Mouse (Mus musculus) limb, embryonic 15.5 days (tissue): Measurements from ENCODE around the gene Hist2h3b. TPM values are rescaled to one million over a fixed set of nuclear protein-coding genes. Genes with fewer than 3 reads are reported as not detected.
"Not testable (repeated sequence)": the region's sequence is repeated elsewhere in the genome, so short reads cannot be mapped to it uniquely, and the experiment has no call there.

Source experiments
- ATAC-seq: fragments of 200-750 bp; cut with Nextera tagmentation; 2 replicates; pipeline ENCODE4 v1.8.0; 2017; ENCODE audit warnings: low read depth, moderate TSS enrichment; ENCODE audit not compliant: insufficient number of reproducible peaks, low FRiP score, low TSS enrichment
- H3K27ac ChIP-seq: fragments of 300-500 bp; sonication (generic); 2 replicates; pipeline ENCODE4 v1.5.1; 2015; ENCODE audit warnings: moderate library complexity, mild to moderate bottlenecking, inconsistent platforms
- H3K27me3 ChIP-seq: fragments of 300-500 bp; sonication (generic); 2 replicates; pipeline ENCODE4 v1.6.1; 2015; ENCODE audit warnings: inconsistent platforms
- H3K36me3 ChIP-seq: fragments of 300-500 bp; sonication (generic); 2 replicates; pipeline ENCODE4 v1.6.1; 2015; ENCODE audit warnings: inconsistent platforms
- H3K4me1 ChIP-seq: fragments of 300-500 bp; sonication (generic); 2 replicates; pipeline ENCODE4 v1.6.1; 2015; ENCODE audit warnings: inconsistent platforms
- H3K4me2 ChIP-seq: fragments of 300-500 bp; sonication (generic); 2 replicates; pipeline ENCODE4 v1.6.1; 2015; ENCODE audit warnings: mild to moderate bottlenecking, inconsistent platforms
- H3K4me3 ChIP-seq: fragments of 300-500 bp; sonication (generic); 2 replicates; pipeline ENCODE4 v1.5.1; 2015; ENCODE audit warnings: mild to moderate bottlenecking, inconsistent platforms
- H3K9ac ChIP-seq: fragments of 300-500 bp; sonication (generic); 2 replicates; pipeline ENCODE4 v1.6.1; 2015; ENCODE audit warnings: inconsistent platforms
- H3K9me3 ChIP-seq: fragments of 300-500 bp; sonication (generic); 2 replicates; pipeline ENCODE4 v1.6.1; 2016; ENCODE audit warnings: inconsistent platforms
- WGBS: fragments of 180-500 bp; shearing (Covaris S2); methylation state at CpG from one replicate; pipeline ENCODE4 v1.1.7; 2015; 5-methylcytosine and 5-hydroxymethylcytosine counted together
- polyA plus RNA-seq: library from polyadenylated mRNA; unstranded; fragments of >200 nt; fragmentation: Nextera tagmentation; extraction: Ambion mirVana; gene quantifications from 2 replicates; pipeline ENCODE4 v1.2.1, GENCODE M21; 2015

Hist2h3b gene
- polyA plus RNA-seq, 1 experiment from 2014 or later: 53.8 TPM

GRCm38 (mm10) chr3:96230404-96230803 is 38.0 kb upstream of the Hist2h3b start:
- WGBS: 65% methylated on average over 2 of the region's 2 CpGs
- Histone ChIP-seq H3K4me1 (no peaks in the 10 kb centered on the region), H3K36me3 (no peaks in the 10 kb centered on the region), H3K9ac (no peak overlapping the region), H3K9me3 (no peaks in the 10 kb centered on the region), H3K27me3 (no peaks in the 10 kb centered on the region), H3K4me3 (no peak overlapping the region), H3K27ac (no peak overlapping the region), H3K4me2 (no peak overlapping the region)
- no peak for ATAC-seq

- Histone ChIP-seq H3K4me2 (no peak overlapping the region), H3K4me1 (no peaks in the 10 kb centered on the region), H3K9me3 (no peaks in the 10 kb centered on the region), H3K27me3 (no peaks in the 10 kb centered on the region), H3K4me3 (no peak overlapping the region), H3K27ac (no peak overlapping the region), H3K36me3 (no peaks in the 10 kb centered on the region), H3K9ac (no peak overlapping the region)
- ATAC-seq: no peak
- WGBS: 76% methylated on average over 4 of the region's 4 CpGs
Observed at GRCm38 (mm10) chr3:96230910-96231757, 37.3 kb upstream of the Hist2h3b start.

- H3K4me2 ChIP-seq: no peak overlapping the region
- H3K9ac ChIP-seq: no peak overlapping the region
- H3K27ac ChIP-seq: no peak overlapping the region
- no peaks in the 10 kb centered on the region for H3K36me3 ChIP-seq
- H3K27me3 ChIP-seq: no peaks in the 10 kb centered on the region
- ATAC-seq: no peak
- H3K4me1 ChIP-seq: no peaks in the 10 kb centered on the region
- no peaks in the 10 kb centered on the region for H3K9me3 ChIP-seq
- H3K4me3 ChIP-seq: no peak overlapping the region
- WGBS: 60% methylated on average over 2 of the region's 2 CpGs
Observed at GRCm38 (mm10) chr3:96231758-96232120, 36.7 kb upstream of the Hist2h3b start.

DNA sequence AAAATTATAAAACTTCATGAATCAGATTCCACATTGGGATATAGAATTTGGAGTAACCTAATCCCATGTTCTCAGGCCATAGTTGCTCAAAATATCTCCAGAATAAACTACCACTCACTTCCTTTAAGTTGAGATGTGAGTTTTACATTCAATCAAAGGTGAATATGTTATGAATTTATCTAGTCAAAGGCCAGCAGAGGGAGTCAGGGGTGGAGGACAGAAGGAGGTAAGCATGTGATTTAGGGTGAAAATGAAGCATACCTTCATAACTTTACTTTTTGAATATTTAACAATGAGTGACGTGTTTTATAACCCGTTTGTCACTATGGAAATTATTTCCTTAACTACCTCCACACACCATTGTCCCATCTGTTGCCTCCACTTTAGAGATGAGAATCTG is 33.5 kb upstream of the Hist2h3b start:
- H3K9me3 ChIP-seq: no peaks in the 10 kb centered on the region
- H3K4me3 ChIP-seq: no peak overlapping the region
- no peaks in the 10 kb centered on the region for H3K27me3 ChIP-seq
- no peak overlapping the region for H3K9ac ChIP-seq
- no peak overlapping the region for H3K4me2 ChIP-seq
- ATAC-seq: no peak
- H3K4me1 ChIP-seq: peaks cover 13% of the 10 kb centered on the region
- WGBS: 77% methylated on average over 2 of the region's 2 CpGs
- no peak overlapping the region for H3K27ac ChIP-seq
- H3K36me3 ChIP-seq: no peaks in the 10 kb centered on the region

DNA sequence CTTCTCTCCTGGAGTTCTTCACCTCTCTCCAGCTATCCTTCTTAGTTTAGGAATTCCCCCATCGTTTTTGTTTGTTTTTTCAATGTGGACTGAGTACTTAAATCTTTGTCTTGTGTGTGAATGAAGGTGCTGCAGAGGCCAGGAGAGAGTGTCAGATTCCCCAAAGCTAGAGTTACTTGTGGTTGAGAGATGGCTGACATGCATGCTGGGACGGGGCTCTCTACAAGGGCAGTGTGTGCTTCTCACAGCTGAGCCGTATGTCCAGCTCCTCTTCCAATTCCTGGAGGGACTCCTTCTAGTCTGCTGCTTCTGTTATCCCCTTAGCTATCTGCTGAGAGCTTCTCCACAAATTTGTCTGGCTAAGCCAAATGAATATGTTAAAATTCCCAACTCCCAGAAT is 32.6 kb upstream of the Hist2h3b start:
- Histone ChIP-seq H3K36me3 (no peaks in the 10 kb centered on the region), H3K27ac (no peak overlapping the region), H3K9me3 (no peaks in the 10 kb centered on the region), H3K9ac (no peak overlapping the region), H3K4me2 (no peak overlapping the region), H3K4me1 (peaks cover 15% of the 10 kb centered on the region), H3K27me3 (no peaks in the 10 kb centered on the region), H3K4me3 (no peak overlapping the region)
- WGBS: 53% methylated on average over 3 of the region's 3 CpGs
- no peak for ATAC-seq

DNA sequence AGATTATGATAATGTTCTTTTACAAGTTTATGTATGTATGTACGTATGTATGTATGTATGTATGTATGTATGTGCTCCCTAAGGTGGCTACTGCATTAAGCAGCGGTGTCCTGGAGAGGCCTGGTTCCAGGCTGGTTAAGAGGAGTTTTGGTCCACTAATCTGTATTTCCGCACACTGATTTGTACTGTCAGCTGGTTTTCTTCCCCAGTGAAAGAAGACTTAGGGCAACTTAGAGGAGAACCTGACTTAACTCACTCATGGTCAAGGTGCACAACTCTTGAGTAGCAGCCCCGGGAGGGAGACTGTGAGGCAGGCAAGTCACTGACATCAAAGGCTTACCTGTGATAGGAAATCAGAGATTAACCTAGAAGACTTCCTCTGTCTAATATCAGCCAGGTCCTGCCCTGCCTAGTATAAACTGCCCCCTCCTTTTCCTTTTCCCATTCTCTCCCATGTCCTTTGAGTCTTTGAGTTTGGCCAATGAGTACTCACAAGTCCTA is 31.6 kb upstream of the Hist2h3b start:
- peak overlapping the region; percentile 34; the same call in 1 of the 2 replicates for H3K27ac ChIP-seq
- peak overlapping the region; percentile 39; the same call in 1 of the 2 replicates for H3K4me3 ChIP-seq
- WGBS: 74% methylated on average over 4 of the region's 4 CpGs
- H3K36me3 ChIP-seq: no peaks in the 10 kb centered on the region
- peak overlapping the region; percentile 43 for H3K4me2 ChIP-seq
- no peak overlapping the region for H3K9ac ChIP-seq
- H3K4me1 ChIP-seq: peaks cover 15% of the 10 kb centered on the region
- no peaks in the 10 kb centered on the region for H3K27me3 ChIP-seq
- no peak for ATAC-seq
- H3K9me3 ChIP-seq: no peaks in the 10 kb centered on the region

DNA sequence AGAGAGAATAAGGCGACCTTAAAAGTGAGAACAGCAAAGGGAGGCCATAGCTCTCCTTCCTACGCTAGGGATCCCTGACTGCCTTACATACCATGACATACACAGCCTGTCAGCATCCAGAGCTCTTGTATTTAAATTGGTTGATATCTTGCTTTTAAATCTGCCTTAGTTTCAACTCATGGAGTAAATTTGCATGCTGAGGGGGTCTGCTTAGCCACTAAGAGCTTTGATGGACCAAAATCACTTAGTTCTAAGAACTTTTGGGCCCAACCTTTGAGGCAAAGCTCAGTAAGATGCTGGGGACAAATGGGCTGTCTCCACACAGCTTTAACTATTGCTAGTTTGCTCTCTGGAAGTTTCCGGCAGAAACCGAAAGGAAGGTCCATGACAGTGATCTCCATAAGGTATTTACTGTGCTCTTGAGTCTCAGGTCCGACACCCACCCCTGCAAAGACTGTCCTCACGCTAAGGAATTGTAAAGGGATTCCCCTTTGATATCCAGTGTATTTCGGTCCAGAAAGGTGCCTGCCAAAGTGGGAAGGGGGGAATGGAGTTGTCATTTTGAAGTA is 31.0 kb upstream of the Hist2h3b start:
- Histone ChIP-seq H3K9ac (peak overlapping the region; percentile 26; the same call in 1 of the 2 replicates), H3K27ac (peak overlapping the region; percentile 34; the same call in 1 of the 2 replicates), H3K36me3 (no peaks in the 10 kb centered on the region), H3K4me1 (peaks cover 15% of the 10 kb centered on the region), H3K9me3 (no peaks in the 10 kb centered on the region), H3K27me3 (no peaks in the 10 kb centered on the region), H3K4me2 (peak overlapping the region; percentile 43), H3K4me3 (peak overlapping the region; percentile 39)
- no peak for ATAC-seq
- WGBS: 19% methylated on average over 7 of the region's 7 CpGs

- peak overlapping the region; percentile 39 for H3K4me3 ChIP-seq
- WGBS: under 1% methylated on average over 12 of the region's 12 CpGs
- H3K4me1 ChIP-seq: peaks cover 15% of the 10 kb centered on the region
- ATAC-seq: no peak
- peak overlapping the region; percentile 26; the same call in 1 of the 2 replicates for H3K9ac ChIP-seq
- no peaks in the 10 kb centered on the region for H3K9me3 ChIP-seq
- no peaks in the 10 kb centered on the region for H3K36me3 ChIP-seq
- peak overlapping the region; percentile 43 for H3K4me2 ChIP-seq
- H3K27me3 ChIP-seq: no peaks in the 10 kb centered on the region
- H3K27ac ChIP-seq: peak overlapping the region; percentile 34
Observed at GRCm38 (mm10) chr3:96237904-96238511, 30.4 kb upstream of the Hist2h3b start.

DNA sequence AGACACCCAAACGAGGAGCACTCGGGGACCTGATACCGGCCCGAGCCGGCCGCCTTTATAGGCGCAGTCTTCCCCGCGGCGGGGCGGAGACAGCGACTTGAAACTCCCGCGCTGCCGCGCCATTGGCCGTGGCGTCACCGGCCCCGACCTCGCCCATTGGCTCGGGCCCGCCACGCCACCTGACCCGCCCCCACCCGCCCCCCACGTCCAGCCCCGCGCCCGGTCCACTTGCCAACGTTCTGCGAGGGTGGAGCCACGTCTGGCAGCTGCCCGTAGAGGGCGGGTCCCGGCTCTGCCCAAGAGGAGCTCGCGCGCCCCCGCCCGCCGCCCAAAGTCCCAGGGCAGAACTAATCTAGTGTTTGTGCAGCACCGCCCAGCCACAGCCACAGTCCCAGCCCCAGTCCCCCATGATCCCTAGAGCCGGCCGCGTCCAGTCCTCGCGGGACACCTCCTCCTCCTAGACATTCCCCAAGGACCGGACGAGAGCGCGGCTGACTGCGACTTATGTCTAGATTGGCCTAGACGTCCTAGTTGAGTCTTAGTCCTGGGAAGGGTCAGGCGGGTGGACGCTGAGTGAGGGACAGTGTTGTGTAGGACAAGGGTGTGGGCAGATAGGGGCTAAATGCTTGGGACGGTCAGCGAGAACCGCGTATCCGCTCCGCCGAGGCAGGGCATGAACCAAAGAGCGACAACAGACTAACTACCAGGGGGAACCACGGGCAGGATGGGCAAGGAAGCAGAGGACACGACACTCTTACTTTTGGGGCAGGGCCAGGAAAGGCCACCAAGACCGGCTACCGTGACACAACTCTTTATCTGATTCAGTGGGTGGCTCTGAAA is 29.3 kb upstream of the Hist2h3b start, which contains the start of gene Hist2h3c2:
Gene Hist2h3c2, minus strand, starts transcription at position 174 of the 840 bp plus-strand sequence.
- peaks cover 20% of the 10 kb centered on the region for H3K4me1 ChIP-seq
- not testable (repeated sequence) for H3K36me3 ChIP-seq, H3K27me3 ChIP-seq, H3K9me3 ChIP-seq
- peak within 1 kb of the TSS; percentile 26; the same call in 1 of the 2 replicates for H3K9ac ChIP-seq
- ATAC-seq: peak; percentile 93
- WGBS: 4% methylated on average over 11 of the region's 68 CpGs
- peak within 1 kb of the TSS; percentile 43 for H3K4me2 ChIP-seq
- H3K4me3 ChIP-seq: peak within 1 kb of the TSS; percentile 39
- H3K27ac ChIP-seq: peak within 1 kb of the TSS; percentile 83

DNA sequence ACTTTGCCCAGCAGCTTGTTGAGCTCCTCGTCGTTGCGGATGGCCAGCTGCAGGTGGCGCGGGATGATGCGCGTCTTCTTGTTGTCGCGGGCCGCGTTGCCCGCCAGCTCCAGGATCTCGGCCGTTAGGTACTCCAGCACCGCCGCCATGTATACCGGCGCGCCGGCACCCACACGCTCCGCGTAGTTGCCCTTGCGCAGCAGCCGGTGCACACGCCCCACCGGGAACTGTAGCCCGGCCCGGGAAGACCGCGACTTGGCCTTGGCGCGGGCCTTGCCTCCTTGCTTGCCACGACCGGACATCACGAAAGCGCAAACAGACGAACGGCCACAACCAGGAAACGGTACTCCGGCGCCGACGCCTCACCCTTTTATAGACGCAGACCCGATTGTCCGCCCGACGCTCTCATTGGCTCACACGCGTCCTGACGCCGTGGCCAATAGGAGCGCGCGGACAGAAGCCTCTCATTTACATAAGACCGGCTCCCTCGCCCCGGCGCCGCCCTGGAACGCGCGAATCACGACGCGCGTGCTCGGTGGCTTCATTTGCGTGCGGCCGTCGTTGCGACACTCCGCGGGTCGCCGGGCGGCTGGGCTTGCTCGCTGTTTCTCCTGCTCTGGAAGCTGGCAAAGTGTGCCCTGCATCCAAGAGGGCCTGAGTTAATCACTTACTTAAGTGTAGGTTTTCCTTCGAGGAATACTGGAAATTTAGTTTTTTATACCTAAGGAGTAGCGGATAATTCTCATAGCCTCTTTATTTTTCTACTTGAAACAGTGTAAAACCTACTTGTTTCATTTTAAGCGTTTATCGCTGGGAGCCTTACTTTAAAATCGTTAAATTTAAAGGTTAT is 28.3 kb upstream of the Hist2h3b start, which contains the start of gene Hist2h2aa2:
Gene Hist2h2aa2, minus strand, starts transcription at position 328 of the 850 bp plus-strand sequence.
- H3K27ac ChIP-seq: peak within 1 kb of the TSS; percentile 88
- H3K27me3 ChIP-seq, H3K9me3 ChIP-seq, H3K36me3 ChIP-seq: not testable (repeated sequence)
- H3K4me2 ChIP-seq: peak within 1 kb of the TSS; percentile 45
- H3K4me3 ChIP-seq: peak within 1 kb of the TSS; percentile 35
- ATAC-seq: peak; percentile 88
- H3K4me1 ChIP-seq: peaks cover 23% of the 10 kb centered on the region
- WGBS: 4% methylated on average over 31 of the region's 85 CpGs
- H3K9ac ChIP-seq: 0 out of 2 replicates have a peak within 1 kb of the TSS, but pooled peaks have one; percentile 20
